Mouse (Mus musculus): ENCODE measurements around the gene Pxk.
A peak's percentile ranks its signal among the peaks of the same experiment; 100 is the strongest.

Pxk gene

DNA sequence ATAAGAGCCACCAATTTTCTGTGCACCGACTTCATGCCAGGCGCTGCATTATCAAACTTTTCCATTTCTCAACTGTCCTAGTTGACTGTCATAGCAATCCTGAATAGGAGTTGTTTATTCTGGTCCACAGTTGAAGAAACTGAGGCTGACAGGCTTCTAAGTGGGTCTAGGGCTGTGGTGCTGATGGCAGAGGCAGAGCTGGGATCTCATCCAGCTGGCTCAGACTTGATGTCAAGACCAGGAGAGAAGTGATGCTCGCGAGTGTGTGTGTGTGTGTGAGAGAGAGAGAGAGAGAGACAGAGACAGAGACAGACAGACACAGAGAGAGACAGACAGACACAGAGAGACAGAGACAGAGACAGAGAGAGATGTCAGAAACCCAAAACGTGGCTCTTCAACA is 102.8 kb downstream of the Pxk start:
- no peak for DNase-seq (ENCODE audit: low read depth, low spot score)

DNA sequence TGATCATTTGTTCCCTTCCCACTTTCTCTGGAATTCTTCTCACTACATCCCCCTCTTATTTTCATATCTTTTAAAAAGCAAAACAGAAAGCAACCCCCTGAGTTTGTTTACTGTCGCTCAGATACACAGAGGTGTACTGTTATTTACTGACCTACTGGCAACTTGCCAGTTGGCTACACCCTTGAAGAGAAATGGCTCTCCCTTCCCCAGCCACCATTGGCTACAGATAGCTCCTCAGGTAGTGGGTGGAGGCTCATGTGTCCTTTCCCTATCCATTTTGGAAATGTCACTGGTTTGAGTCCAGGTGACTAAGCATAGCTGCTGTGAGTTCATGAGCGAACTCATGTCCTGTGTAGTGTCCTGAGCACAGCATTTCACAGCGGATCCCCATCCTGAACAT is 103.7 kb downstream of the Pxk start:
- DNase-seq (ENCODE audit: low read depth, low spot score) = no peak

DNA sequence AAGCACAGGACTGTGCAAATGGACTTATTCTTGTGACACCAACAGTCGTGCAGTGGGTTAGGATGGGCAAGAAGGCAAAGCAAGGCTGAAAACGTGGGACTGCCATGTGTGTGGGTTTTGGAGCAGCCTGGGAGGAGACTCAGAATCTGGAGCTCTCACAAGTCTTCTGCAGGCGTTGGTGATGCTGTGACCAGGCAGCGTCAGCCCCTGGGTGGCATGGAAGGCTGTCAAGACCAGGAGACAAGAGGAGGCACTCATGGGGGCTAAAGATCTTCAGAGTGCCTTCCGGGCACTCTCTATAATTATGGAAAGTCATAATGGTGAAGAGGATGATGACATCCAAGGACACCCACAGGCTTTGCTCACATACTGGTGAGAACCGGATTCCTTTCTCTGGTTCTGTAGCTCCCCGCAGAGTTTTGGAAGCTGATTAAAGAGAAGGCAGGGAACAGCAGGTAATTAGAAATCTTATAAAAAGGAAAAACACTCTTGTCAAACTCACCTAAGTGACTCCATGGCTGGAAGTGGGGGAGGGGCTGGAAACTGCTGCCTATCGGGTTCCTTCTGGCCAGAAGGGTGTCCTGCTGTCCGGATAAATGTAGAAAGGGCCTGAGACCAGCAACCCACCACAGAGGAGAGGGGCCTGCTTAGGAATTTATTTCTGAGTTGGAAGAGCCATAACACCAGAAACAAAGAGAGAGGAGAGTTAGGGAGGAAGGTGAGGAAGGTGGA is 108.3 kb downstream of the Pxk start:
- DNase-seq (ENCODE audit: low read depth, low spot score) = no peak

DNA sequence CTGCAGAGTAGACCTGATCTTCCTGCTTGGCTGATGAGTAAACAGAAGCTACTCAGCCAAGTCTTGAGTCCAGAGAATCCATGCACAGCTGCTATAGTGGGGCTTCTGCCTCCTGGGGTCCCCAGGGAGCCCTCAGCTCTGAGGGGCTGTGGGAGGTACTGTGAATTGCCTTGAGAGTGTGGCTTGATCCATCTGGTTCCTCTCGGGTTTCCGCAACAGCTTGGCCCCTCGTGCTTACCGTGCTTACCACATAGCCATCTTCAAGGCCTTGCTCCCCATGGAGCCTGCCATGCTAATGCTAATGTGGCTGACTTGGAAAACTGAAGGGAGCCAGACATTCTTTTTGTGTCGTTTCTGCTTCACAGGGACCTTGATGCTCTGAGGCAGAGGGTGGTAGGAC is 109.1 kb downstream of the Pxk start:
- DNase-seq (ENCODE audit: low read depth, low spot score) = no peak

DNA sequence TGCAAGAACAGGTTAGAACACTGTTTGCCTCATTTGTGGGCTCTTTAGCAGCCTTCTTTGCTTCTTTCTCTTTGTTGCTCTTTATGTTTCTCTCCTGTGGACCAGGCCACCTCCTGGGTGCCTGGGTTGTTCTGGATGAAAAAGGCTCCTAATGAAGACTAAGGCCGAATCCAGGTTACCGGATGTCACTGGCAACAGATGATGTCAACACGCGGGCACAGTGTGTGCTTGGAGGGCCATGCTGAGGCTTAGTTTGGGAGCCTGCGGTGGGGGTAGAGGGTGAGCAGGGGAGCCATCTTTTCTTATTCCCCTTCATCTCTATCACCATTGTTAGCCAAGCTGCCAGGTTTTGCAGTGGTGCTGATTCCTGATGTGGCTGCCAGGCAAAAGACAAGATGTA is 109.5 kb downstream of the Pxk start:
- DNase-seq (ENCODE audit: low read depth, low spot score) = no peak

DNA sequence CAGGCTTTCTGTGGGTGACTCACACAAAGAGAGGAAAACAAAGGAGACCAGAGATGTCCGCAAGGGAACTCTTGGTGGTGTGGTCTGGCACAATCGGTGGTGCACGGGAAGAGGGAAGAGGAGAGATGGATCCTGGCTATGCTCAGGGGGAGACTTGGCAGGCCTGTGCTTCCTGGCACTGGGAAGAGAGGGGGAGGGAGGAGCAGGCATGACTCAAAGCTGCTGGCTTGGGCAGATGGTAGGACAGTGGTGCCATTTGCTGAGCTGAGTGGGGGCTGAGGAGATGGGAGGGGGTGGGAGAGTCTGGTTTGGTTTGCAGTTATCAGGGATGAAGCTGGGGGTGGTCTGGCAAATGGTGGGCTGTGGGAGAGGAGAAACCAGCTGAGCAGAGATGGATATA is 110.9 kb downstream of the Pxk start:
- DNase-seq (ENCODE audit: low read depth, low spot score) = peak; percentile 32

DNA sequence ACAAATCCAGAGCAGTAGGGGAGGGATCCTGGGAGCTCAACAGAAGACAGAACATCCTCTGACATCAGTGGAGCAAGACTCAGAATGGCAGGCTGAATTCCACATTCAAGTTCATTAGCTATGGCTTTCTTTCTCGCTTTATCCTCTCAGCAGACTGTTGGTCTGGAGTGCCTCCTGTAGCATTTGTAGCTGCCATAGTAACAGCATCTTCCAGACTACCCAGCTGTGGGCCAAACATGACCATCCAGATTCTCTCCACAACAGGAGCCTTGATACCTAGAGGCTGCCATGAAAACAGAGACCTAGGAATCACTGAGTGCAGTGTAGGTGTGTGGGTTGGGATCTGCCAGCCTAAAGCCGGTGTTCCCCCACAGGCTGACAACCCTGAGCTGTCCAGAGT is 111.9 kb downstream of the Pxk start:
- DNase-seq (ENCODE audit: low read depth, low spot score) = no peak

DNA sequence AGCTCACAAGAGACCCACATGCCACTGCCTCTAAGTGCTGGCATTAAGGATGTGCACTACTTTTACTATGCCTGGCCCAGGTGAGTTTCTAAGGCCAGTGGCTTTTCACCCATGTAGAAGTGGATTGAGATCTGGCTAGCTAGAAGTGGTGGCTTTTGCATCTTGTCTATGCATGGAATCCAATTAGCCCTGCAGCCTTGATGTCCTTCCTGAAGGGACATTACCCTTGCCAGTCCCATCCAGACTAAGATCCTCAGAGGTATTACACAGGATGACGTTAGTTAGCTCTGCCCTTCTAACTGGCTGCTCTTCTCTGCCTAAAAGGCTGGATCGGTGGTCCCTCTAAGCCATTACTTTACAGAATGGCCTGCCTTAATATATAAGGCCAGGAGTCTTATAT is 115.0 kb downstream of the Pxk start:
- DNase-seq (ENCODE audit: low read depth, low spot score) = no peak

DNA sequence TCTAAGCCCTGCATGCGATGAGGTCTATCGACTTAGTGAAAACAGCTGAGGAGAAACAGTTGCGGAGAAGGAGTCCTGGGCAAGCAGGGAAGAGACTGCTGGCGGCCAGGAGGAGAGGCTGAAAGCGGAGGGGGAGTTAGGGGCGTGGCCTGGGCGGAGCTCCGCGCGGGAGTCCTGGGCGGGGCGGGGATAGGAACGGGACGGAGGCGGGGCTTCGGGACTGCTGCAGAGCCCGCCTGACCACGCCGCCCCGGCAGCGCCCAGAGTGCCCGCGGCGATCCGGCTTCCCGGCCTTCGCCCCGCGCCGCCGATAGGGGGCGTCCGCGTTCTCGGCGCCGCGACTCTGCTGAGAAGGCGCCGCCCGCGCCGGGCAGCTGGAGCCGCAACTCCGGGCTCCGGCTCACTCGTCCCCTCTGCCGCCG is 115.8 kb downstream of the Pxk start, which contains the start of gene Kctd6:
TSS of gene Kctd6 (plus strand) at position 338 of the 422 bp plus-strand sequence.
- peak; percentile 85 for DNase-seq (ENCODE audit: low read depth, low spot score)
